Comparison of ENCODE assay signal across 8 mouse cellular contexts in the genomic region with DNA sequence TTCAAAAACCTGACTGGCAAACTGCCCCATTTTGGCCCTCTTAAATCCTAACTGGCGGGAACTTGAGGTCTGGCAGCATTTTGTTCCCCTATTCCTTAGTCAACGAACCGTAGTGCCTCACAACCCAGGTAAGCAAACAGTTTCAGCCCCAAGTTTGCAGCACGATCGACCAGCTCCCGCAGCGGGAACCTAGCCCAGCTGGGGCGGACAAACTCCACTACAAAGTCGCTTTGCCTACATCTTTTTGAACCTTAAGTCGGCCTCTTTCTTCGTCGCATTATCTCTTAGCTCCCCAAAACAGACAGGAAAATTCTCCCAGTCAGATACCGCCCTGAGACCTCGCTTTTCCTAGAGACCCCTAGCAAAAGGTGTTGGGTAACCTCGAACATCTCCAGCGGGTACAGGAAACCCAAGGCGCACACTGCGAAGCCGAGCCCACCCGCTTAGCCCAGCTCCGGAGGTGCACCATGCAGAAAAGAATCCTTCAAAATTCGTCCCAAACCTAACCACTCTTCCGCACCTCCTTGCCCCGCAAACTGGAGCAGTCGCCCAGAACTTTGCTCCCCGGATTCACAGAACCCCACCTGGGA. TPM values are rescaled to one million over a fixed set of nuclear protein-coding genes. Genes with fewer than 3 reads are reported as not detected.
DNase-seq lines count a peak whose midpoint lies in the region; ATAC-seq lines count a peak whose summit lies in the region.

No protein-coding gene starts in this region.

- H3K9ac ChIP-seq in embryonic facial prominence, embryonic 15.5 days: peak overlapping the region; percentile 97
- peak overlapping the region; percentile 53 for H3K9ac ChIP-seq in hindbrain, embryonic 15.5 days

- peak overlapping the region; percentile 84 for H3K4me3 ChIP-seq in embryonic facial prominence, embryonic 15.5 days (replicated peaks)
- H3K4me3 ChIP-seq in hindbrain, embryonic 15.5 days: peak overlapping the region; percentile 65

- H3K36me3 ChIP-seq in embryonic facial prominence, embryonic 15.5 days: peaks cover 7% of the 10 kb centered on the region; the same call in 1 of the 2 replicates
- H3K36me3 ChIP-seq in hindbrain, embryonic 15.5 days: no peaks in the 10 kb centered on the region

- H3K9me3 ChIP-seq in embryonic facial prominence, embryonic 15.5 days (replicated peaks): no peaks in the 10 kb centered on the region
- H3K9me3 ChIP-seq in hindbrain, embryonic 15.5 days: no peaks in the 10 kb centered on the region

- no peaks in the 10 kb centered on the region for H3K27me3 ChIP-seq in embryonic facial prominence, embryonic 15.5 days
- peaks cover 6% of the 10 kb centered on the region; the same call in 1 of the 2 replicates for H3K27me3 ChIP-seq in hindbrain, embryonic 15.5 days

- H3K4me1 ChIP-seq in embryonic facial prominence, embryonic 15.5 days: peaks cover 11% of the 10 kb centered on the region
- peaks cover 36% of the 10 kb centered on the region for H3K4me1 ChIP-seq in hindbrain, embryonic 15.5 days (replicated peaks)

- DNase-seq in retina, postnatal 1 day: peak; percentile 27
- DNase-seq in retina, embryonic 14.5 days (ENCODE audit: low spot score): no peak
- DNase-seq in lung, postnatal 4 days: peak; percentile 31 to 49
- peak; percentile 43 to 47 for DNase-seq in thymus, postnatal 10 days (ENCODE audit: low spot score in 2 of 2)
- DNase-seq in layer of hippocampus, adult 11-12 months (ENCODE audit: low spot score): no peak
- DNase-seq in right cerebral cortex, postnatal 14 days: no peak

- WGBS in embryonic facial prominence, embryonic 15.5 days: under 1% methylated on average over 26 of the region's 26 CpGs
- WGBS in hindbrain, embryonic 15.5 days: under 1% methylated on average over 26 of the region's 26 CpGs

- ATAC-seq in embryonic facial prominence, embryonic 15.5 days (ENCODE audit: insufficient number of reproducible peaks, low FRiP score, low TSS enrichment, low read depth): no peak
- ATAC-seq in hindbrain, embryonic 15.5 days (ENCODE audit: low FRiP score, low read depth): no peak

- H3K4me2 ChIP-seq in embryonic facial prominence, embryonic 15.5 days (replicated peaks): peak overlapping the region; percentile 69
- H3K4me2 ChIP-seq in hindbrain, embryonic 15.5 days: peak overlapping the region; percentile 90

- H3K27ac ChIP-seq in embryonic facial prominence, embryonic 15.5 days (replicated peaks): peak overlapping the region; percentile 100
- H3K27ac ChIP-seq in hindbrain, embryonic 15.5 days (replicated peaks): peak overlapping the region; percentile 73

RNA-seq across cellular contexts. Expression of a gene that starts 0.6 kb away (rescaled TPM):
- 153 and 178 TPM in 2 replicates for polyA plus RNA-seq in embryonic facial prominence, embryonic 15.5 days (2015; fragmentation: Nextera tagmentation; extraction: Ambion mirVana)
- polyA plus RNA-seq in hindbrain, embryonic 15.5 days (2015; fragmentation: Nextera tagmentation; extraction: Ambion mirVana): 46.1 and 55.4 TPM in 2 replicates

Comparison
In these comparisons a context has a peak if more than half of its experiments do, and no peak if none do; other contexts are left out.
1. DNase-seq: peak in retina, postnatal 1 day (single experiment), lung, postnatal 4 days (2 of 2) and thymus, postnatal 10 days (2 of 2); none in retina, embryonic 14.5 days (single experiment), layer of hippocampus, adult 11-12 months (single experiment) and right cerebral cortex, postnatal 14 days (single experiment).